Mouse (Mus musculus) megakaryocyte, embryonic 14.5 days (primary cell): ENCODE measurements around the gene Fbxl7.

Source experiments
- FLI1 ChIP-seq: IDR thresholded peaks from 2 replicates; pipeline ENCODE4 v1.6.1; 2012; ENCODE audit warnings: low read length, inconsistent platforms, mixed read lengths
- GATA1 ChIP-seq: IDR thresholded peaks from 3 replicates; pipeline ENCODE4 v1.6.1; 2012; ENCODE audit warnings: mixed read lengths, low read length, inconsistent platforms, borderline replicate concordance

DNA sequence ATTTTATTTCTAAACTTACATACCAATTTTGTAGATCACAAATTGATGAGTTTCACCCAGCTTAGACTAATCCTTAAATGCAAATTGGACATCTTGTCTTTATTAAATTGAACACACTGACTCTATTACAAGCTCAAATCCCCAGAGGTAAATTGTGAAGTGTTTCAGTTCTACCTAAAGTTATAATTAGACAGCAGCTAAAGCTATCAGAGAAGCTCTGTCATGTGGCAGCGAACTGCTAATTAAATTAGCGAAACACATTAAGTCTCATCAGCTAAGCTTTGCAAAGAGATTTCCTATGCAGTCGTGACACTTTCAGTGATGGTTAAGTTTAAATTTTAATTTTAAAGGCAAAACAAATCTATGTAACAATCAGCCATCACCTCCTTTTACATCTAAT lies 114.8 kb downstream of the Fbxl7 start:
- TF ChIP-seq GATA1 = no peak
- no peak for TF ChIP-seq FLI1
